Mouse (Mus musculus): ENCODE measurements around the gene Lamb1. TPM values are rescaled to one million over a fixed set of nuclear protein-coding genes. Genes with fewer than 3 reads are reported as not detected.

Gene Lamb1
- total and polyA plus RNA-seq, 3 experiments = 0.11 TPM; not detected in 2

DNA sequence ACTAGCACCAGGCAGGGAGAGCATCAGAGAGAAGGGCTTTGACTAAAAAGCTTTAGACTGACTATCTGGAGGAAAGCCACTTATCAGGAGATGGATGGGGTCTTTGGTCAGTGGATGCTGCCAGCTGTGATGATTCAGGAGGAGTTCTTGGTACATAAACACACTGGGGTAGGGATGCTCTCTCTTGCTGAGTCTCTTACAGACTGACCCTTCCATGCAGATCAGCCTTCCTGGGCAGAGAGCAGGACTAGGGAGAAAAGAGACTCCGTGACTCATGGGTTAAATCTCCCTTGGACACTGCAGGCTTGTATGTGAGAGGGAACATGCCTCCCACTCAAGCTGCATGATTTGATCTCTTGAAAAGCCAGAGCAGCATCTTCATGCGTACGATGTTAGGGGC lies 18.9 kb upstream of the Lamb1 start:
- no peak for TF ChIP-seq GATA1 (IDR thresholded peaks at IDR 0.05; ENCODE audit: borderline replicate concordance, low read length)
- no peak for TF ChIP-seq POLR2AphosphoS5 (IDR thresholded peaks at IDR 0.05; ENCODE audit: insufficient replicate concordance, low read depth, low read length)
- TF ChIP-seq TAL1 (conservative IDR thresholded peaks at IDR 0.05; ENCODE audit: low read depth, low read length) = no peak
- no peak for TF ChIP-seq GATA2 (IDR thresholded peaks at IDR 0.05; ENCODE audit: borderline replicate concordance, low read depth, low read length)
- Histone ChIP-seq H3K4me3 (ENCODE audit: low read depth, low read length) (no peak overlapping the region), H3K36me3 (replicated peaks) (no peaks in the 10 kb centered on the region), H3K9me3 (replicated peaks) (no peaks in the 10 kb centered on the region), H3K27me3 (ENCODE audit: insufficient read depth, low read length) (no peaks in the 10 kb centered on the region; the same call in 1 of the 2 replicates), H3K4me1 (ENCODE audit: insufficient read depth, low read depth, low read length) (no peaks in the 10 kb centered on the region)
- ATAC-seq (ENCODE audit: extremely low read depth, insufficient number of reproducible peaks, low FRiP score, poor library complexity, severe bottlenecking) (no peak), DNase-seq (ENCODE audit: low spot score) (no peak)

DNA sequence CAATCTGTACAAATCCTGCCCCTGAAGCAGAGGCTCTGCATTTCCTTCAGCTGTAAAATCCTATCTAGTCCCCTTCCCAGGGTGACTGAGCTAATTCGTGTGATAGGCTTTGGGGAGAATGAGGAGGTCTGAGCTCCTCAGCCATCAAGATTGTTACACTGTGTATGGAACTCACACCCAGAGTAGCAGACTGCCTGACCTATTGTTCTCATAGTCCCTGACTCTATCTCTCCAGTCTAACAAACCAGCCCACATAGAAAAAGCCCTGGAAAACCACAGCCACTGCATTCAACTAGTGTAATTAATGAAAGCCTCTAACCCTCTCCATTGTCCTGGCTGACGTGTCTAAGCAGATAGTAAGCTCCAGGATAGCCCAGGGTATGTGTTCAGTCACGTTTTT lies 18.4 kb upstream of the Lamb1 start:
- DNase-seq (ENCODE audit: low spot score) = no peak
- Histone ChIP-seq H3K9me3 (replicated peaks) (no peaks in the 10 kb centered on the region), H3K27me3 (ENCODE audit: insufficient read depth, low read length) (no peaks in the 10 kb centered on the region; the same call in 1 of the 2 replicates), H3K4me1 (ENCODE audit: insufficient read depth, low read depth, low read length) (no peaks in the 10 kb centered on the region), H3K36me3 (replicated peaks) (no peaks in the 10 kb centered on the region), H3K4me3 (ENCODE audit: low read depth, low read length) (no peak overlapping the region)
- TF ChIP-seq GATA1 (IDR thresholded peaks at IDR 0.05; ENCODE audit: borderline replicate concordance, low read length) = no peak
- TF ChIP-seq CTCF (IDR thresholded peaks at IDR 0.05; ENCODE audit: low read depth, low read length) = no peak
- no peak for TF ChIP-seq POLR2AphosphoS5 (IDR thresholded peaks at IDR 0.05; ENCODE audit: insufficient replicate concordance, low read depth, low read length)
- no peak for TF ChIP-seq GATA2 (IDR thresholded peaks at IDR 0.05; ENCODE audit: borderline replicate concordance, low read depth, low read length)
- TF ChIP-seq TAL1 (conservative IDR thresholded peaks at IDR 0.05; ENCODE audit: low read depth, low read length) = no peak
- ATAC-seq (ENCODE audit: extremely low read depth, insufficient number of reproducible peaks, low FRiP score, poor library complexity, severe bottlenecking) = no peak

DNA sequence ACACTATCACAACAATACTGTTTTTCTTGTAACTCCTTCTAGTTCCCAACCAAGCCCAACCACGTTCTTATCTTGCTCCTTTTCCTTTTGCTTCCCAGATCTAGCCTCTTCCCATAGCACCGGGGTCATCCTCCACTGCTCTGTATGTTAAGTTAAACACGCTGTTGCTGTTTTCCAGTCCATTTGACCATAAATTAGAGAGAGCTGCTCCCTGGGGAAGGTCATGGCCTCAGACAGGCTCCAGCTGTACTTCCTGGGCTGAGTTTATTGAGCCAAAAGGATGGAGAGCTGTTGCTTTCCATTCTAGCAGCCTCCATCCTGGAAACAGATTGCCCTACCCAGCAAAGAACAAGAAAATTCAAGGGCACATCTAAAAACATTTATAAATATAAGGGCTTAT lies 16.9 kb upstream of the Lamb1 start:
- Histone ChIP-seq H3K9me3 (replicated peaks) (no peaks in the 10 kb centered on the region), H3K36me3 (replicated peaks) (no peaks in the 10 kb centered on the region), H3K27me3 (ENCODE audit: insufficient read depth, low read length) (no peaks in the 10 kb centered on the region), H3K4me1 (ENCODE audit: insufficient read depth, low read depth, low read length) (no peaks in the 10 kb centered on the region), H3K4me3 (ENCODE audit: low read depth, low read length) (no peak overlapping the region)
- ATAC-seq (ENCODE audit: extremely low read depth, insufficient number of reproducible peaks, low FRiP score, poor library complexity, severe bottlenecking) (no peak), DNase-seq (ENCODE audit: low spot score) (no peak)
- TF ChIP-seq POLR2AphosphoS5 (IDR thresholded peaks at IDR 0.05; ENCODE audit: insufficient replicate concordance, low read depth, low read length) = no peak
- no peak for TF ChIP-seq CTCF (IDR thresholded peaks at IDR 0.05; ENCODE audit: low read depth, low read length)
- no peak for TF ChIP-seq GATA2 (IDR thresholded peaks at IDR 0.05; ENCODE audit: borderline replicate concordance, low read depth, low read length)
- TF ChIP-seq GATA1 (IDR thresholded peaks at IDR 0.05; ENCODE audit: borderline replicate concordance, low read length) = no peak
- TF ChIP-seq TAL1 (conservative IDR thresholded peaks at IDR 0.05; ENCODE audit: low read depth, low read length) = no peak

DNA sequence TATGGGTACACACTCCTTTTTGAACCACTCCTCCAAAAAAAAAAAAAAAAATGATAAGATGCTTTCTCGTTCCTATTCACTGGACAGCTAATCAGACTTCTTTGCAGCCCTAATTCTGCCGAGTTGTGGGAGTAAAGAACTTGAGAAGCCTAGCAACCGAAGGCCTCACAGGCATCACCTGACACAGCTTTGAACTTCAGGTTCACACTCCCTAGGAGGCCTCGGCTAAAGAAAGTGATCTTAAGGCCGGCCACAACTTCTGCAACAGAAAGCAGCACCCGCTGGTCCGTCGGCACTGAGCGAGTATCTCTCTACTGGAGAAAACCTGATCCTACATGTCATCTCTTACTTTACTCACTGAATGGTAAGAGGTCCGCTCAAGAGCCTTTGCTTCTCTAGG lies 16.4 kb upstream of the Lamb1 start:
- H3K4me3 ChIP-seq (ENCODE audit: low read depth, low read length) = no peak overlapping the region
- no peaks in the 10 kb centered on the region for H3K27me3 ChIP-seq (ENCODE audit: insufficient read depth, low read length)
- no peaks in the 10 kb centered on the region for H3K9me3 ChIP-seq (replicated peaks)
- no peaks in the 10 kb centered on the region for H3K4me1 ChIP-seq (ENCODE audit: insufficient read depth, low read depth, low read length)
- DNase-seq (ENCODE audit: low spot score) (no peak), ATAC-seq (ENCODE audit: extremely low read depth, insufficient number of reproducible peaks, low FRiP score, poor library complexity, severe bottlenecking) (no peak)
- TF ChIP-seq POLR2AphosphoS5 (IDR thresholded peaks at IDR 0.05; ENCODE audit: insufficient replicate concordance, low read depth, low read length) (no peak), GATA1 (IDR thresholded peaks at IDR 0.05; ENCODE audit: borderline replicate concordance, low read length) (no peak)
- no peaks in the 10 kb centered on the region for H3K36me3 ChIP-seq (replicated peaks)

DNA sequence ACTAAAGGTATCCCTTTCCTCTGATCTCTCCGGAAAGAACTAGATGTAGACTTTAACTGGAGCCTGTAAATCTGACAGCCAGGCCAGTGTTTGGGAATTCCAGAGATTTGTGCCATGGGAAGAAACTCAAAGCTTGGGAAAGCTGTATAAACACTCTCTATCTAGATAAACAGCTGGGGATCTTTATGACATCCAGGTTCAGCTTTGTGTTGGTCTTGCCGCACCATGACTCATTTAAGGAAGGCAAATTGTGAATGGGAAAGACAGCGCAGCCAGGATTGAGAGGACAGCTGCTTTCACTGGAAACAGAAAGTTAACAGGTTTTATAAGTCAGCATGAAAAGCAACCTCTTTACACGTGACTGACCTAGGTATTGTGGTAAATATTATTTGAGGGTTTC lies 12.8 kb upstream of the Lamb1 start:
- TF ChIP-seq CTCF (IDR thresholded peaks at IDR 0.05; ENCODE audit: low read depth, low read length) = no peak
- TF ChIP-seq GATA1 (IDR thresholded peaks at IDR 0.05; ENCODE audit: borderline replicate concordance, low read length) = no peak
- TF ChIP-seq TAL1 (conservative IDR thresholded peaks at IDR 0.05; ENCODE audit: low read depth, low read length) = no peak
- TF ChIP-seq GATA2 (IDR thresholded peaks at IDR 0.05; ENCODE audit: borderline replicate concordance, low read depth, low read length) = no peak
- no peak for TF ChIP-seq POLR2AphosphoS5 (IDR thresholded peaks at IDR 0.05; ENCODE audit: insufficient replicate concordance, low read depth, low read length)

DNA sequence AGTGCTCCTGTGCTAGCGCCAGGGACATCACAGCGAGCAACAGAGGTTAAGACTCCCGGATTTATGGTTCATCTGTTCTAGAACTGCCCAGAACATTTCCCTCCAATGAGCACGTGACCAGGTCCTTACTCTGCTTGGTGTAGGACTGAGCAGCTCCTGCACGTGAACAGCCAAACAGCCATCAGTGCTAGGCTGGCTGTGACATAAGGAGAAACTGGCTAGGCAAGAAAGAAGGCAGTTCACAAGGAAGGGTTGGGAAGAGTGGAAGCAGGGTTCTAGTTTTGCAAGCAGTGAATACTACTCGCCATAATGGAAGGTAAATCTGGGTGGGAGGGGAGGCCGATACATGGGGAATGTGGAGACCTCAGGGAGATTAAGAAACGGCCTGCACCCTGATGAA lies 10.1 kb upstream of the Lamb1 start:
- TF ChIP-seq TAL1 (conservative IDR thresholded peaks at IDR 0.05; ENCODE audit: low read depth, low read length) (no peak), GATA1 (IDR thresholded peaks at IDR 0.05; ENCODE audit: borderline replicate concordance, low read length) (no peak), POLR2AphosphoS5 (IDR thresholded peaks at IDR 0.05; ENCODE audit: insufficient replicate concordance, low read depth, low read length) (no peak), GATA2 (IDR thresholded peaks at IDR 0.05; ENCODE audit: borderline replicate concordance, low read depth, low read length) (no peak), CTCF (IDR thresholded peaks at IDR 0.05; ENCODE audit: low read depth, low read length) (no peak)
- ATAC-seq (ENCODE audit: extremely low read depth, insufficient number of reproducible peaks, low FRiP score, poor library complexity, severe bottlenecking) (no peak), DNase-seq (ENCODE audit: low spot score) (no peak)
- H3K27me3 ChIP-seq (ENCODE audit: insufficient read depth, low read length) = 0 out of 2 replicates have a peak, but pooled peaks cover 4% of the 10 kb centered on the region
- H3K9me3 ChIP-seq (replicated peaks) = no peaks in the 10 kb centered on the region
- H3K4me3 ChIP-seq (ENCODE audit: low read depth, low read length) = no peak overlapping the region
- no peaks in the 10 kb centered on the region for H3K36me3 ChIP-seq (replicated peaks)
- H3K4me1 ChIP-seq (ENCODE audit: insufficient read depth, low read depth, low read length) = no peaks in the 10 kb centered on the region

More for the DNA sequence above, 12.8 kb upstream of the Lamb1 start:
- ATAC-seq (ENCODE audit: extremely low read depth, insufficient number of reproducible peaks, low FRiP score, poor library complexity, severe bottlenecking) (no peak), DNase-seq (ENCODE audit: low spot score) (no peak)
- Histone ChIP-seq H3K4me3 (ENCODE audit: low read depth, low read length) (no peak overlapping the region), H3K9me3 (replicated peaks) (no peaks in the 10 kb centered on the region), H3K36me3 (replicated peaks) (no peaks in the 10 kb centered on the region), H3K4me1 (ENCODE audit: insufficient read depth, low read depth, low read length) (no peaks in the 10 kb centered on the region), H3K27me3 (ENCODE audit: insufficient read depth, low read length) (0 out of 2 replicates have a peak, but pooled peaks cover 4% of the 10 kb centered on the region)
